Comparison of ENCODE assay signal across 8 mouse cellular contexts in the genomic region with DNA sequence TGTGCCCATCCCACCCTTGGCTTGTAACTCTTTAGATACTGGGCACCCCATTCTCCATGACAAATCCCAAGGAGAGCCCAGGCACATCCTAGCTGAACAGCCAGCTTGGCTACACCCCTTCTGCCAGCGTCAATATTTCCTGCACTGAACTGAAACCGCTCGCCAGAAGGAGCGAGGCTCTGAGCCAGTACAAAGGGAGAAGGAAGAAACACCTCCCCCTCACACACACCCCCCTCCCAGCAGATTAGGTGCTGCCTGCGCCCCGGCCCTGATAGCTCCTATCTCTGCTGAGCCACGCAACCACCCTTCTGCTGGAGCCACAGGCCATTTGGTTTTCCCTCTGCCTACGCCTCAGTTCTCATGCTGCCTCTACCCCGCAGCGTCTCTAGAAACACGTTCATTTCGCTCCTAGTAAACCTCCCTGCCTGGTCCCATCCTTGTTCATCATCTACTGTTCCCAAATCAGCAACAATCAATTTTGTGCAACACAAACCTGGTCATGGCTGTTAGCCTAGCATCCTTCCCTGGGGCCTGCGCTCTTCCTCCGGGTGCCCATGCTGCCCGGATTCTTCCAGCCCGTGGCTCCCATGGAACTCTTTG. TPM values are rescaled to one million over a fixed set of nuclear protein-coding genes. Genes with fewer than 3 reads are reported as not detected.
DNase-seq lines count a peak whose midpoint lies in the region; ATAC-seq and TF ChIP-seq lines count a peak whose summit lies in the region.

No protein-coding gene starts in this region.

- WGBS in kidney, embryonic 14.5 days = 5% methylated on average over 16 of the region's 16 CpGs
- whole genome bisulfite sequencing in embryonic facial prominence, embryonic 10.5 days = 3% methylated on average over 16 of the region's 16 CpGs
- 2% methylated on average over 16 of the region's 16 CpGs for WGBS in heart, embryonic 13.5 days
- WGBS in lung, adult 2 months = 9% methylated on average over 16 of the region's 16 CpGs
- WGBS in olfactory bulb, adult 2 months = 10% methylated on average over 16 of the region's 16 CpGs

- H3K36me3 ChIP-seq in kidney, embryonic 14.5 days (ENCODE audit: control insufficient read depth, insufficient read depth, low read length) = no peaks in the 10 kb centered on the region
- peaks cover 7% of the 10 kb centered on the region for H3K36me3 ChIP-seq in embryonic facial prominence, embryonic 10.5 days (replicated peaks)
- peaks cover 9% of the 10 kb centered on the region for H3K36me3 ChIP-seq in heart, embryonic 13.5 days

- peaks cover 7% of the 10 kb centered on the region; the same call in 1 of the 2 replicates for H3K4me1 ChIP-seq in kidney, embryonic 14.5 days (ENCODE audit: control insufficient read depth, insufficient read depth, low read length)
- peaks cover 54% of the 10 kb centered on the region for H3K4me1 ChIP-seq in embryonic facial prominence, embryonic 10.5 days
- peaks cover 39% of the 10 kb centered on the region for H3K4me1 ChIP-seq in heart, embryonic 13.5 days
- H3K4me1 ChIP-seq in lung, adult 2 months (ENCODE audit: control insufficient read depth, insufficient read depth, low read length) = peaks cover 4% of the 10 kb centered on the region; the same call in 1 of the 2 replicates
- peaks cover 20% of the 10 kb centered on the region for H3K4me1 ChIP-seq in olfactory bulb, adult 2 months (ENCODE audit: control insufficient read depth, insufficient read depth, low read length)

- peak overlapping the region; percentile 90 for H3K4me2 ChIP-seq in kidney, embryonic 14.5 days (replicated peaks; ENCODE audit: low read depth, low read length)
- H3K4me2 ChIP-seq in heart, embryonic 13.5 days = peak overlapping the region; percentile 80

- TF ChIP-seq CTCF in lung, adult 2 months (IDR thresholded peaks at IDR 0.05; ENCODE audit: insufficient read depth, low read length) = no peak
- TF ChIP-seq CTCF in olfactory bulb, adult 2 months (IDR thresholded peaks at IDR 0.05; ENCODE audit: insufficient read depth, low read depth, low read length) = no peak

- peaks cover 12% of the 10 kb centered on the region for H3K27me3 ChIP-seq in kidney, embryonic 14.5 days (ENCODE audit: control insufficient read depth, insufficient read depth, low read length)
- peaks cover 22% of the 10 kb centered on the region for H3K27me3 ChIP-seq in embryonic facial prominence, embryonic 10.5 days (replicated peaks; ENCODE audit: low read depth, poor library complexity, severe bottlenecking)
- no peaks in the 10 kb centered on the region for H3K27me3 ChIP-seq in heart, embryonic 13.5 days (replicated peaks)

- peak; percentile 37; the same call in 1 of the 2 replicates for TF ChIP-seq POLR2A in lung, adult 2 months (IDR thresholded peaks at IDR 0.05; ENCODE audit: borderline replicate concordance, extremely low read depth, low read depth, low read length)
- no peak for TF ChIP-seq POLR2A in olfactory bulb, adult 2 months (IDR thresholded peaks at IDR 0.05; ENCODE audit: insufficient read depth, low read depth, low read length)

- peak; percentile 24; the same call in 1 of the 2 replicates for ATAC-seq in kidney, embryonic 14.5 days (ENCODE audit: low FRiP score, low TSS enrichment)
- ATAC-seq in heart, embryonic 13.5 days (ENCODE audit: extremely low read depth, insufficient number of reproducible peaks, low FRiP score, low TSS enrichment) = 0 out of 2 replicates have a peak, but pooled peaks have one; percentile 52

- no peak overlapping the region for H3K27ac ChIP-seq in kidney, embryonic 14.5 days (ENCODE audit: low read depth, low read length)
- peak overlapping the region; percentile 90 for H3K27ac ChIP-seq in embryonic facial prominence, embryonic 10.5 days (replicated peaks)
- peak overlapping the region; percentile 88 for H3K27ac ChIP-seq in heart, embryonic 13.5 days (replicated peaks)
- no peak overlapping the region for H3K27ac ChIP-seq in olfactory bulb, adult 2 months (ENCODE audit: insufficient read depth, low read depth, low read length)

- peak overlapping the region; percentile 57 for H3K4me3 ChIP-seq in kidney, embryonic 14.5 days (ENCODE audit: low read length)
- peak overlapping the region; percentile 77 for H3K4me3 ChIP-seq in embryonic facial prominence, embryonic 10.5 days
- peak overlapping the region; percentile 80 for H3K4me3 ChIP-seq in heart, embryonic 13.5 days
- H3K4me3 ChIP-seq in lung, adult 2 months (replicated peaks; ENCODE audit: extremely low read depth, low read depth, low read length) = peak overlapping the region; percentile 99
- H3K4me3 ChIP-seq in olfactory bulb, adult 2 months (ENCODE audit: insufficient read depth, low read depth, low read length) = peak overlapping the region; percentile 39

- no peak for DNase-seq in kidney, adult 11 months
- DNase-seq in embryonic facial prominence, embryonic 10.5 days (ENCODE audit: low spot score) = peak; percentile 48
- DNase-seq in layer of hippocampus, adult 18-20 months (ENCODE audit: low spot score in 2 of 2) = peak; percentile 76 to 85
- DNase-seq in lung, adult 2 months = peak; percentile 30
- no peak for DNase-seq in urinary bladder, adult 2 months (ENCODE audit: low spot score)

- H3K9ac ChIP-seq in kidney, embryonic 14.5 days (ENCODE audit: low read depth, low read length) = peak overlapping the region; percentile 61; the same call in 1 of the 2 replicates
- H3K9ac ChIP-seq in heart, embryonic 13.5 days = peak overlapping the region; percentile 91

- no peaks in the 10 kb centered on the region for H3K9me3 ChIP-seq in kidney, embryonic 14.5 days (ENCODE audit: control insufficient read depth, low read length)
- no peaks in the 10 kb centered on the region for H3K9me3 ChIP-seq in embryonic facial prominence, embryonic 10.5 days
- H3K9me3 ChIP-seq in heart, embryonic 13.5 days = no peaks in the 10 kb centered on the region

RNA-seq across cellular contexts. Expression of a gene that starts 0.6 kb away (rescaled TPM):
- polyA plus RNA-seq in kidney, embryonic 14.5 days (2014; fragmentation: Nextera tagmentation; extraction: Ambion mirVana) = 3.9 TPM in 2 replicates
- 7.1 and 8.4 TPM in 2 replicates for polyA plus RNA-seq in embryonic facial prominence, embryonic 10.5 days (2016; fragmentation: Nextera tagmentation; extraction: Ambion mirVana)
- 12.7 and 15.5 TPM in 2 replicates for polyA plus RNA-seq in heart, embryonic 13.5 days (2015; fragmentation: Nextera tagmentation; extraction: Ambion mirVana)
- total RNA-seq in layer of hippocampus, adult 18-20 months (2021) = 10 to 100 TPM; 28.8 to 29.5 TPM
- polyA plus RNA-seq in lung, adult 2 months (2012; rRNA removed) = 39.3 and 47.5 TPM in 2 replicates
- polyA plus RNA-seq in olfactory bulb, adult 2 months (2012; ENCODE audit: insufficient read depth, insufficient read length, low replicate concordance, missing spikeins) = not detected in 2 replicates
- polyA plus RNA-seq in urinary bladder, adult 2 months (2012; rRNA removed) = 5.7 and 7.6 TPM in 2 replicates

RNA-seq across cellular contexts. Expression of a gene that starts 39.2 kb away (rescaled TPM):
- polyA plus RNA-seq in kidney, embryonic 14.5 days (2014; fragmentation: Nextera tagmentation; extraction: Ambion mirVana) = 81.5 and 88.8 TPM in 2 replicates
- polyA plus RNA-seq in embryonic facial prominence, embryonic 10.5 days (2016; fragmentation: Nextera tagmentation; extraction: Ambion mirVana) = 113 TPM in 2 replicates
- 103 and 117 TPM in 2 replicates for polyA plus RNA-seq in heart, embryonic 13.5 days (2015; fragmentation: Nextera tagmentation; extraction: Ambion mirVana)
- total RNA-seq in layer of hippocampus, adult 18-20 months (2021) = 100 to 1,000 TPM; 103 to 105 TPM
- polyA plus RNA-seq in lung, adult 2 months (2012; rRNA removed) = 7.2 and 12.4 TPM in 2 replicates
- not detected in 2 replicates for polyA plus RNA-seq in olfactory bulb, adult 2 months (2012; ENCODE audit: insufficient read depth, insufficient read length, low replicate concordance, missing spikeins)
- polyA plus RNA-seq in urinary bladder, adult 2 months (2012; rRNA removed) = 15.2 and 28.2 TPM in 2 replicates

Comparison
In these comparisons a context has a peak if more than half of its experiments do, and no peak if none do; other contexts are left out.
1. H3K27ac ChIP-seq: peak in embryonic facial prominence, embryonic 10.5 days (single experiment) and heart, embryonic 13.5 days (single experiment); none in kidney, embryonic 14.5 days (single experiment) and olfactory bulb, adult 2 months (single experiment).
2. H3K4me3 ChIP-seq: peak in every context shown above with its lines; median percentile 99 in lung, adult 2 months; 80 in heart, embryonic 13.5 days; 77 in embryonic facial prominence, embryonic 10.5 days; 57 in kidney, embryonic 14.5 days; 39 in olfactory bulb, adult 2 months.
3. DNase-seq: peak in embryonic facial prominence, embryonic 10.5 days (single experiment), layer of hippocampus, adult 18-20 months (2 of 2) and lung, adult 2 months (single experiment); none in kidney, adult 11 months (single experiment) and urinary bladder, adult 2 months (single experiment).